16 mouse cellular contexts compared by ENCODE assay signal in genomic region chr16:94237130-94237484, GRCm38 (mm10).
DNase-seq lines count a peak whose midpoint lies in the region; ATAC-seq lines count a peak whose summit lies in the region.
"Had no signal": no experiment of that assay in that cellular context is flagged by ENCODE, and none has a peak within 500 bp of the region (broad histone marks: within the 10 kb centered on the region; RNA-seq: fewer than 3 reads in every experiment).

No protein-coding gene starts in this region.

- no peak overlapping the region for H3K4me3 ChIP-seq in hindbrain, embryonic 14.5 days (replicated peaks; ENCODE audit: low read length)
- no peak overlapping the region for H3K4me3 ChIP-seq in hindbrain, embryonic 10.5 days
- H3K4me3 ChIP-seq in intestine, embryonic 16.5 days (ENCODE audit: low read length) = no peak overlapping the region
- H3K4me3 ChIP-seq: embryonic facial prominence, embryonic 10.5 days; neural tube, embryonic 12.5 days had no signal

- no peak overlapping the region for H3K9ac ChIP-seq in hindbrain, embryonic 14.5 days
- H3K9ac ChIP-seq in intestine, embryonic 16.5 days (ENCODE audit: low read depth, low read length) = no peak overlapping the region
- H3K9ac ChIP-seq: neural tube, embryonic 12.5 days had no signal

- no peak for DNase-seq in hindbrain, embryonic 14.5 days (ENCODE audit: low spot score)
- no peak for DNase-seq in hindbrain, embryonic 10.5 days (ENCODE audit: low spot score)
- peak; percentile 5 for DNase-seq in right cerebral cortex, postnatal 14 days
- no peak for DNase-seq in right cerebral cortex, postnatal 25 days
- no peak for DNase-seq in spleen, adult 18-20 months
- DNase-seq in retina, embryonic 14.5 days (ENCODE audit: low spot score) = no peak
- DNase-seq: cerebellum, adult 9-10 months; heart, postnatal 10 days; kidney, adult 9 months; kidney, postnatal 4 days; lung, postnatal 10 days had no signal

- no peaks in the 10 kb centered on the region for H3K36me3 ChIP-seq in hindbrain, embryonic 14.5 days (replicated peaks; ENCODE audit: control insufficient read depth, insufficient read depth)
- H3K36me3 ChIP-seq in hindbrain, embryonic 10.5 days = no peaks in the 10 kb centered on the region
- H3K36me3 ChIP-seq in intestine, embryonic 16.5 days (ENCODE audit: control insufficient read depth, insufficient read depth, low read length) = no peaks in the 10 kb centered on the region
- H3K36me3 ChIP-seq: embryonic facial prominence, embryonic 10.5 days; neural tube, embryonic 12.5 days had no signal

- ATAC-seq in hindbrain, embryonic 14.5 days (ENCODE audit: low FRiP score) = no peak
- peak; percentile 63; the same call in 1 of the 2 replicates for ATAC-seq in intestine, embryonic 16.5 days

- no peak overlapping the region for H3K27ac ChIP-seq in hindbrain, embryonic 14.5 days
- H3K27ac ChIP-seq in hindbrain, embryonic 10.5 days = no peak overlapping the region
- no peak overlapping the region for H3K27ac ChIP-seq in intestine, embryonic 16.5 days (ENCODE audit: low read length)
- H3K27ac ChIP-seq: embryonic facial prominence, embryonic 10.5 days; neural tube, embryonic 12.5 days; stomach, postnatal 0 days had no signal

- H3K4me2 ChIP-seq in hindbrain, embryonic 14.5 days (replicated peaks) = 0 out of 2 replicates have a peak overlapping the region, but pooled peaks have one; percentile 31
- H3K4me2 ChIP-seq in intestine, embryonic 16.5 days (ENCODE audit: low read depth, low read length) = no peak overlapping the region
- H3K4me2 ChIP-seq: heart, embryonic 11.5 days; neural tube, embryonic 12.5 days had no signal

- H3K27me3 ChIP-seq in hindbrain, embryonic 14.5 days (ENCODE audit: control insufficient read depth, insufficient read depth, low read length) = peaks cover 42% of the 10 kb centered on the region
- H3K27me3 ChIP-seq in hindbrain, embryonic 10.5 days (ENCODE audit: insufficient read depth, poor library complexity, severe bottlenecking) = peaks cover 68% of the 10 kb centered on the region
- no peaks in the 10 kb centered on the region for H3K27me3 ChIP-seq in intestine, embryonic 16.5 days (replicated peaks; ENCODE audit: control insufficient read depth, insufficient read depth, low read length)

- H3K4me1 ChIP-seq in hindbrain, embryonic 14.5 days (replicated peaks; ENCODE audit: control insufficient read depth, insufficient read depth, low read length) = peaks cover 11% of the 10 kb centered on the region
- peaks cover 17% of the 10 kb centered on the region for H3K4me1 ChIP-seq in hindbrain, embryonic 10.5 days (replicated peaks)
- H3K4me1 ChIP-seq in intestine, embryonic 16.5 days (ENCODE audit: control insufficient read depth, insufficient read depth, low read length) = no peaks in the 10 kb centered on the region; the same call in 1 of the 2 replicates

- 76% methylated on average over 6 of the region's 6 CpGs for WGBS in hindbrain, embryonic 14.5 days
- WGBS in hindbrain, embryonic 10.5 days = 71% methylated on average over 6 of the region's 6 CpGs
- WGBS in intestine, embryonic 16.5 days = 55% methylated on average over 6 of the region's 6 CpGs

- no peaks in the 10 kb centered on the region for H3K9me3 ChIP-seq in hindbrain, embryonic 14.5 days (ENCODE audit: control insufficient read depth, low read length)
- H3K9me3 ChIP-seq in hindbrain, embryonic 10.5 days = no peaks in the 10 kb centered on the region; the same call in 1 of the 2 replicates
- H3K9me3 ChIP-seq in intestine, embryonic 16.5 days (ENCODE audit: control insufficient read depth, low read length) = no peaks in the 10 kb centered on the region
- H3K9me3 ChIP-seq: embryonic facial prominence, embryonic 10.5 days; neural tube, embryonic 12.5 days had no signal
